Mouse (Mus musculus): ENCODE measurements around the gene Themis. TPM values are rescaled to one million over a fixed set of nuclear protein-coding genes. Genes with fewer than 3 reads are reported as not detected.

The Themis gene
- not detected in 2 replicates for polyA plus RNA-seq (2012)

DNA sequence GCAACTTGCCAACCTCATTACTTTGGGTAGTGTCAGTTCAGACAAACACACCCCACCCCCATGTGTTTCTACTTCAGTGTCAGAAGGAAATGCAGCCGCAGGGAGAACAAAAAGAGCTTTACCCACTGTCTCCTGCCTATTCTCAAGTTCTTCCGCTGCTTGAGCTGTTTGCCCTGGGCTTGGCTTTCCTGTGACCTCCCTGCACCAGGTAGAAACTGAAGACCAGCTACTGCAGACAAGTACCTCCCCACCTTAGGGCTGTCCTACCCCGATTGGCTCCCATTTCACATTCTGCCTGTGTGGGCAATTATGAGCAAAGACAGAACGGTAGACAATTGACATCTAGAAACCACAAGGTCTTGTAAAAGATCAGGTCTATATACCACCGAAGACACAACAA, at the start of gene Themis:
Gene Themis, plus strand, starts transcription at position 100 of the 400 bp plus-strand sequence.
- Histone ChIP-seq H3K4me1 (ENCODE audit: control insufficient read depth) (no peaks in the 10 kb centered on the region), H3K9me3 (ENCODE audit: control insufficient read depth, low read length) (no peaks in the 10 kb centered on the region), H3K36me3 (ENCODE audit: control insufficient read depth) (no peaks in the 10 kb centered on the region), H3K4me3 (replicated peaks) (no peak within 1 kb of the TSS), H3K27me3 (ENCODE audit: control insufficient read depth) (no peaks in the 10 kb centered on the region)
- no peak for TF ChIP-seq TAL1 (IDR thresholded peaks at IDR 0.05; ENCODE audit: low read length)
- no peak for TF ChIP-seq GATA1 (IDR thresholded peaks at IDR 0.05; ENCODE audit: low read length)

DNA sequence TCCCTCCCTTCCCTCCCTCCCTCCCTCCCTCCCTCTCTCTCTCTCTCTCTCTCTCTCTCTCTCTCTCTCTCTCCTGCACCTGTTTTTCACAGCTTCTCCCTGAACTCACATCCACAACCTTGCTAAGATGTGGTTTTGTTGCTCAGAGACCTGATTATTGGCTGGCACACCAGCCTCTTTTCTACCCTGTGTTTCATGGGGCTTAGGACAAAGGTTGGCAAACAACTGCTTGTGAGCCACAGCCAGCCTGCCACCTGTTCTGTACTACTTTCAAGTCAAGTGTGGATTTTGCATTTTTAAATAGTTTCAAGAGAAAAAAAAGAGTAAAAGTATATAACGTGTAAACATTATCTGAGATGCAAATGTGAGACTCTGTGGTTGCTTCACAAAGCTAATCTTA, 48.7 kb upstream of the Themis start:
- no peak for TF ChIP-seq GATA1 (IDR thresholded peaks at IDR 0.05; ENCODE audit: low read length)
- TF ChIP-seq TAL1 (IDR thresholded peaks at IDR 0.05; ENCODE audit: low read length), result no peak
- no peaks in the 10 kb centered on the region for H3K36me3 ChIP-seq (ENCODE audit: control insufficient read depth)
- no peaks in the 10 kb centered on the region for H3K9me3 ChIP-seq (ENCODE audit: control insufficient read depth, low read length)
- H3K4me1 ChIP-seq (ENCODE audit: control insufficient read depth), result no peaks in the 10 kb centered on the region
- no peaks in the 10 kb centered on the region for H3K27me3 ChIP-seq (ENCODE audit: control insufficient read depth)
- H3K4me3 ChIP-seq (replicated peaks), result no peak overlapping the region

DNA sequence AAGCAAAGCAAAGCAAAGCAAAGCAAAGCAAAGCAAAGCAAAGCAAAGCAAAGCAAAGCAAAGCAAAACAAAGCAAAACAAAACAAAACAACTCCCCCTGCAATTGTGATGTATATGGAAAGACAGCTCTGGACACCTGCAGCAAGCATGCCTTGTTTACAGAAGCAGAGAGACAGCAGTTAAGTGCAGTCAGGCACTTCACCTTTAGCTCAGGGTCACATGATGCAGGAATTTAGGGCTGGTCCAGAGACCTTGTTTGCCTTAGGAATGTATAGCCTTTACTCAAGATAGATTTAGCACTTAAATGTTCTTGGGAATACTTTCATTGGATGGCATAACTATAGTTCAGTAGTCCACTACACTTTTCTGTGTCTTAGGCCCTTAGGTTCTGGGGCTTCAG, 32.1 kb upstream of the Themis start:
- TF ChIP-seq GATA1 (IDR thresholded peaks at IDR 0.05; ENCODE audit: low read length), result no peak
- TF ChIP-seq TAL1 (IDR thresholded peaks at IDR 0.05; ENCODE audit: low read length), result no peak
- H3K4me1 ChIP-seq (ENCODE audit: control insufficient read depth), result no peaks in the 10 kb centered on the region
- H3K36me3 ChIP-seq (ENCODE audit: control insufficient read depth), result no peaks in the 10 kb centered on the region
- no peaks in the 10 kb centered on the region for H3K27me3 ChIP-seq (ENCODE audit: control insufficient read depth)
- no peaks in the 10 kb centered on the region for H3K9me3 ChIP-seq (ENCODE audit: control insufficient read depth, low read length)
- no peak overlapping the region for H3K4me3 ChIP-seq (replicated peaks)

DNA sequence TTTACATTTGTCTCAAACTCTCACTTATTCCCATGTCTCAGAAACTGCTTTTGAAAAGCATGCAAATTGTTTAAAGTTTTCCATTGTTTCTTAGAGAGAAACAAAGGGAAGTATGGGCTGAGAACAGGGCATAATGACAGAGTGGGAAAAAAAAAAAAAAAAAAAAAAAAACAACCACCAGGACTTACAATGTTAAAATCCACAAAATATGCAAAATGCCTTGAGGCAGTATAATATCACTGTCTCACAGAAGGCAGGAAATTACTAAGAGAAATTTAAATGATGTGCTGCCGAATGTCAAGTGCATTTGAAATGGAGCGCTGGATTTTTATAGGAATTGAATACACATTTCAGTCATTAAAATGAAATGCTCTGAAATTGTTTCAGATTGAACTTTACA, 26.3 kb upstream of the Themis start:
- no peaks in the 10 kb centered on the region for H3K36me3 ChIP-seq (ENCODE audit: control insufficient read depth)
- TF ChIP-seq TAL1 (IDR thresholded peaks at IDR 0.05; ENCODE audit: low read length), result no peak
- no peak for TF ChIP-seq GATA1 (IDR thresholded peaks at IDR 0.05; ENCODE audit: low read length)
- H3K9me3 ChIP-seq (ENCODE audit: control insufficient read depth, low read length), result no peaks in the 10 kb centered on the region
- no peaks in the 10 kb centered on the region for H3K27me3 ChIP-seq (ENCODE audit: control insufficient read depth)
- H3K4me3 ChIP-seq (replicated peaks), result no peak overlapping the region
- H3K4me1 ChIP-seq (ENCODE audit: control insufficient read depth), result no peaks in the 10 kb centered on the region

DNA sequence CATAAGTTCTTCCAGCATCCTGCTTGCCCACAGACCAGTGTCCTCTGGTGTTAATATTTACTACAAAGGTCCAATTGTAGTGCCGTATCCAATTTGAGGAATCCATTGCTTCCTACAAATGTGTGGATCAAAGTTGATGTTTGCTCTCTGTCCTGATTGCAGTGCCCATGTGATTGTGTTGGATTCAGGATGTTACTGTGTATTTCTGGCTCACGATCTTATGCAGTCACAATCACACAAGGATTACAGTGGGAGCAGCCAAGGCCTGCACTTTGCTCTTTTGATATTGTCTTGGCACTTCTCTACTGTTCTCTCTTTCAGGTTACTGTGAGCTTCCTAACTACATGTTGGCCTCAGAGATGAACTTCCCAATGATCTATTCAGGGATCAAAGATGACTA, 20.3 kb upstream of the Themis start:
- H3K9me3 ChIP-seq (ENCODE audit: control insufficient read depth, low read length), result no peaks in the 10 kb centered on the region
- no peaks in the 10 kb centered on the region for H3K36me3 ChIP-seq (ENCODE audit: control insufficient read depth)
- H3K27me3 ChIP-seq (ENCODE audit: control insufficient read depth), result no peaks in the 10 kb centered on the region
- H3K4me3 ChIP-seq (replicated peaks), result no peak overlapping the region
- no peaks in the 10 kb centered on the region for H3K4me1 ChIP-seq (ENCODE audit: control insufficient read depth)
- TF ChIP-seq GATA1 (IDR thresholded peaks at IDR 0.05; ENCODE audit: low read length), result no peak
- no peak for TF ChIP-seq TAL1 (IDR thresholded peaks at IDR 0.05; ENCODE audit: low read length)

DNA sequence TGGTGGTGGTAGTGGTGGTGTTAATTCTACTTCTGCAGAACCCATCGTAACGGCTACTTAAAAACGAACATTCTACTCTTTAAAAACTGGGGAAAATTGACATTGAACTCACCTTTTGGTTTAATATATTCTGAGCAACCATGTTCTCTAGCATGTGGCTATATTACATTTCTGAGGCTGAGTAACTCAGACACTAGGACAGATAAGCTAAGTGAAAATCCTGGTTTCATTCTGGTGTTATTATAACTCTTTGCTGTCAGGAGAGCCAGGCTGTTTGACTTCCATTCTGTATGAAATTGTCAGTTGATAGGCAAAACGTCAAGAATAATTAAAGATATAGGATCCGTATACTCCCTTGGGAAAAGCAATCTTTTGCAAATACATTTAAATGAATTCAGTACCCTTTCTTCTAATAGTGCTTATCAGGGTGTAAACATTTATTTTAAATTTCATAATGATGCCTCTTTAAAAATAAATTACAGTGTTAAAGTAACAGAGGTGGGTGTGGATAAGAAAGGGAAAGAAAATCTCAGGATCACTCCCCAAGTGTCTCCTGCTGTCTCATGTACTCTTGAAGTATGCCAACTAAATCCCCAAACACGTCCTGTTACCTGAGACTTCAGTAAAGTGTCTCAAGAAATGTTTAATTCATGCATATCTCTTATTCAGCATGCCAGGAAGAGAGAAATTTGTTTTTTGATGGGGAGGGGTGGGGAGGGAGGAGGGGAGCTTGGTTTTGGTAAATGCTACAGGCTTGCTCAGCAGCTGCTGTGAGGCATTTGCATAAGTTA, 18.9 kb upstream of the Themis start:
- Histone ChIP-seq H3K4me1 (ENCODE audit: control insufficient read depth) (no peaks in the 10 kb centered on the region), H3K9me3 (ENCODE audit: control insufficient read depth, low read length) (no peaks in the 10 kb centered on the region), H3K4me3 (replicated peaks) (no peak overlapping the region), H3K27me3 (ENCODE audit: control insufficient read depth) (no peaks in the 10 kb centered on the region), H3K36me3 (ENCODE audit: control insufficient read depth) (no peaks in the 10 kb centered on the region)
- TF ChIP-seq TAL1 (IDR thresholded peaks at IDR 0.05; ENCODE audit: low read length), result no peak

DNA sequence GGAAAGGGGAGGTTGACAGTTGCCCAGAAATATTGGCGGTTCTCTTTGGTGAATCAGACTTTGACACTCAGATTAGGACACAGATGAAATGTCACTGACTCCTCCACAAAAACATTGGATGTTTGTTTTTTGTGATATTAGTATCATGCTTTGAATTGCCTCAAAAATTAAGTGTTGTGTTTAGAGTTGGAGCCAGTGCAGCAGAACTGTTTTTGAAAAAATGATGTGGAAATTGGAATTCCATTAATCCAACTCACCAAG, 18.3 kb upstream of the Themis start:
- TF ChIP-seq GATA1 (IDR thresholded peaks at IDR 0.05; ENCODE audit: low read length), result no peak
- no peak for TF ChIP-seq TAL1 (IDR thresholded peaks at IDR 0.05; ENCODE audit: low read length)

DNA sequence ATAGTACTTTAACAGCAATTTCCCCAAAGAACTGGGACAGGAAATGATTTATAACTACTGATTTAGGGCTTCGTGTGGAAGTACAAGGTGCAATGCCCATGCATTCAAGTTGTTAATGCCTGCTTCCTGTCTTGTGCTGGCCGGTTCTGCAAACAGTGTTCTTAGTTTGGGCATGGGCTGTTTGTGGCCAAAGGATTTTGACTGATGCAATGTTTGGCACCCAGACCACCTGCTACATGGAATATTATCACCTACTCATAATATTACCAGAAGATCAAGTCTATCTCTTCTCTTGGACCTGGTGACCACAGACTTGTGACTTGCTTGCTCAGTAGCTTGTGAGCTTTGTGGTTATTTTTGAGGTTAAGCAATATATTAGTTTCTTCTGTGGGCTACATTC, 16.2 kb upstream of the Themis start:
- TF ChIP-seq TAL1 (IDR thresholded peaks at IDR 0.05; ENCODE audit: low read length) (no peak), GATA1 (IDR thresholded peaks at IDR 0.05; ENCODE audit: low read length) (no peak)
- H3K36me3 ChIP-seq (ENCODE audit: control insufficient read depth), result no peaks in the 10 kb centered on the region
- H3K4me1 ChIP-seq (ENCODE audit: control insufficient read depth), result no peaks in the 10 kb centered on the region
- H3K9me3 ChIP-seq (ENCODE audit: control insufficient read depth, low read length), result no peaks in the 10 kb centered on the region
- H3K27me3 ChIP-seq (ENCODE audit: control insufficient read depth), result no peaks in the 10 kb centered on the region
- no peak overlapping the region for H3K4me3 ChIP-seq (replicated peaks)

More for the DNA sequence above, 18.3 kb upstream of the Themis start:
- no peaks in the 10 kb centered on the region for H3K27me3 ChIP-seq (ENCODE audit: control insufficient read depth)
- no peak overlapping the region for H3K4me3 ChIP-seq (replicated peaks)
- H3K4me1 ChIP-seq (ENCODE audit: control insufficient read depth), result no peaks in the 10 kb centered on the region
- H3K36me3 ChIP-seq (ENCODE audit: control insufficient read depth), result no peaks in the 10 kb centered on the region
- H3K9me3 ChIP-seq (ENCODE audit: control insufficient read depth, low read length), result no peaks in the 10 kb centered on the region

DNA sequence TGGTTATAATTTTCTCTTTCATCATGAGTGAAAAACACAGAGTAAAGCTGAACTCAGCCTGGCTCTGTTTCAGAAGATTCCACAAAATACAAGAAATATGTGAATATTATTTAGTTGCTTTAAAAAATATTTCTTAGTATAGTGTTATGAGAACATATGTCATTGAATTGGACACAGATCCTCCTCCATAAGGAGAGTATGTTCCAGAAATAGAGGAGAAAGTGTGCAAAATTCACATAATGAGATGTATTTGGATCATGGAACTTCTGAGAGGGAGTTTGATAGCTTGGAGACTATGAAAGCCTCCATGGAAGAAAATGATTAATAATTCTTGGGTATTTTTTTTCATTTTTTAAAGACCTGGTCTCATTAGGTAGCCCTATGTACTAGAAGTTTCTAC, 13.4 kb upstream of the Themis start:
- TF ChIP-seq GATA1 (IDR thresholded peaks at IDR 0.05; ENCODE audit: low read length), result no peak
- no peak for TF ChIP-seq TAL1 (IDR thresholded peaks at IDR 0.05; ENCODE audit: low read length)
- H3K27me3 ChIP-seq (ENCODE audit: control insufficient read depth), result no peaks in the 10 kb centered on the region
- H3K36me3 ChIP-seq (ENCODE audit: control insufficient read depth), result no peaks in the 10 kb centered on the region
- no peaks in the 10 kb centered on the region for H3K4me1 ChIP-seq (ENCODE audit: control insufficient read depth)
- H3K9me3 ChIP-seq (ENCODE audit: control insufficient read depth, low read length), result no peaks in the 10 kb centered on the region
- H3K4me3 ChIP-seq (replicated peaks), result no peak overlapping the region

DNA sequence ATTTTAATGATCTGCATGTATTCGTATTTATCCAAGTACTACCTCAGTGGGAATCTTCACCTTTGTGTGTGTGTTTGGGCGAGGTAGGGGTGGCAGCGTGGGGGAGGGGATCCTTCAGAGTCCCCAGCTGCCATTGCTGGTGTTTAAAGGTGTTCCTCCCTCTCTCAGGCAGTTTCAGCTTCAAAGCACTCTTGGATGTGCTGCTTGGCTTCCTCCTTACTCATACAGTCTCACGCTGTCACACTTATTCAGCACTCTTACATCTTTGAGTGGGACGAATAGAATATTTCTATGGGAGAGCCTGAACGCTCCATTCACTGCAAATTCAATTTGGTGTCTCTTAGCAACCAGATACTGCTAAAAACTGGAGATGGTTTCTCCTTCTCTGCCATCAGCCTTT, 3.0 kb upstream of the Themis start:
- H3K4me3 ChIP-seq (replicated peaks), result no peak overlapping the region
- TF ChIP-seq GATA1 (IDR thresholded peaks at IDR 0.05; ENCODE audit: low read length) (no peak), TAL1 (IDR thresholded peaks at IDR 0.05; ENCODE audit: low read length) (no peak)

More for the DNA sequence above, 3.0 kb upstream of the Themis start:
- no peaks in the 10 kb centered on the region for H3K27me3 ChIP-seq (ENCODE audit: control insufficient read depth)
- no peaks in the 10 kb centered on the region for H3K4me1 ChIP-seq (ENCODE audit: control insufficient read depth)
- H3K9me3 ChIP-seq (ENCODE audit: control insufficient read depth, low read length), result no peaks in the 10 kb centered on the region
- no peaks in the 10 kb centered on the region for H3K36me3 ChIP-seq (ENCODE audit: control insufficient read depth)

Measured in erythroblast, embryonic 14.5 days (primary cell).